17 mouse cellular contexts compared by ENCODE assay signal in genomic region chr7:132681831-132682230, GRCm38 (mm10).
"Had no signal": no experiment of that assay in that cellular context is flagged by ENCODE, and none has a peak within 500 bp of the region (broad histone marks: within the 10 kb centered on the region; RNA-seq: fewer than 3 reads in every experiment).

No protein-coding gene starts in this region.

- H3K9me3 ChIP-seq: liver, embryonic 15.5 days; lung, embryonic 15.5 days; megakaryocyte, embryonic 14.5 days; midbrain, embryonic 12.5 days; stomach, embryonic 15.5 days had no signal

- DNase-seq: liver, postnatal 0 days; lung, adult 2 months; lung, postnatal 14 days; lung, postnatal 36 days; midbrain, embryonic 14.5 days; right cerebral cortex, postnatal 14 days; thymus, adult 2 months; thymus, postnatal 25 days; thymus, postnatal 4 days had no signal

- H3K36me3 ChIP-seq: liver, embryonic 15.5 days; lung, embryonic 15.5 days; midbrain, embryonic 12.5 days; stomach, embryonic 15.5 days had no signal

- H3K4me3 ChIP-seq: liver, embryonic 15.5 days; lung, embryonic 15.5 days; megakaryocyte, embryonic 14.5 days; midbrain, embryonic 12.5 days; stomach, embryonic 15.5 days had no signal

- H3K4me1 ChIP-seq: lung, embryonic 15.5 days; midbrain, embryonic 12.5 days; stomach, embryonic 15.5 days had no signal

- H3K4me2 ChIP-seq: liver, embryonic 15.5 days; lung, embryonic 15.5 days; midbrain, embryonic 12.5 days; stomach, embryonic 15.5 days had no signal

- H3K27me3 ChIP-seq: liver, embryonic 15.5 days; lung, embryonic 15.5 days; megakaryocyte, embryonic 14.5 days; midbrain, embryonic 12.5 days; stomach, embryonic 15.5 days had no signal

- ATAC-seq: liver, postnatal 0 days; lung, postnatal 0 days had no signal

- H3K27ac ChIP-seq: liver, embryonic 15.5 days; lung, embryonic 15.5 days; macrophage; midbrain, embryonic 12.5 days; stomach, embryonic 15.5 days; stomach, postnatal 0 days had no signal

- H3K9ac ChIP-seq: liver, embryonic 15.5 days; liver, postnatal 0 days; lung, embryonic 15.5 days; midbrain, embryonic 12.5 days; stomach, embryonic 15.5 days had no signal
